Mouse (Mus musculus): ENCODE results near the gene Pou3f3. TPM values are rescaled to one million over a fixed set of nuclear protein-coding genes. Genes with fewer than 3 reads are reported as not detected.

Gene Pou3f3
- polyA plus RNA-seq, 1 experiment: 7.5 TPM

- Histone ChIP-seq H3K27ac (ENCODE audit: insufficient read depth, low read length) (no peak overlapping the region), H3K4me3 (ENCODE audit: insufficient read depth, low read length) (no peak overlapping the region), H3K4me1 (ENCODE audit: control insufficient read depth, insufficient read depth, low read length) (no peaks in the 10 kb centered on the region)
- no peak for TF ChIP-seq POLR2A (IDR thresholded peaks at IDR 0.05; ENCODE audit: low read depth, low read length)
Observed at GRCm38 (mm10) chr1:42718549-42718948, 23.0 kb downstream of the Pou3f3 start.

- H3K4me3 ChIP-seq (ENCODE audit: insufficient read depth, low read length): no peak overlapping the region
- TF ChIP-seq CTCF (IDR thresholded peaks at IDR 0.05; ENCODE audit: borderline replicate concordance, insufficient read depth, low read length) (no peak), POLR2A (IDR thresholded peaks at IDR 0.05; ENCODE audit: low read depth, low read length) (no peak)
- H3K27ac ChIP-seq (ENCODE audit: insufficient read depth, low read length): no peak overlapping the region
- no peaks in the 10 kb centered on the region for H3K4me1 ChIP-seq (ENCODE audit: control insufficient read depth, insufficient read depth, low read length)
Observed at GRCm38 (mm10) chr1:42721353-42721752, 25.8 kb downstream of the Pou3f3 start.

GRCm38 (mm10) chr1:42723769-42724300 is 28.3 kb downstream of the Pou3f3 start:
- no peak overlapping the region for H3K27ac ChIP-seq (ENCODE audit: insufficient read depth, low read length)
- no peak overlapping the region for H3K4me3 ChIP-seq (ENCODE audit: insufficient read depth, low read length)
- TF ChIP-seq POLR2A (IDR thresholded peaks at IDR 0.05; ENCODE audit: low read depth, low read length): no peak
- TF ChIP-seq CTCF (IDR thresholded peaks at IDR 0.05; ENCODE audit: borderline replicate concordance, insufficient read depth, low read length): no peak
- no peaks in the 10 kb centered on the region for H3K4me1 ChIP-seq (ENCODE audit: control insufficient read depth, insufficient read depth, low read length)

GRCm38 (mm10) chr1:42724881-42725280 is 29.3 kb downstream of the Pou3f3 start:
- Histone ChIP-seq H3K4me1 (ENCODE audit: control insufficient read depth, insufficient read depth, low read length) (no peaks in the 10 kb centered on the region), H3K27ac (ENCODE audit: insufficient read depth, low read length) (no peak overlapping the region), H3K4me3 (ENCODE audit: insufficient read depth, low read length) (no peak overlapping the region)
- no peak for TF ChIP-seq POLR2A (IDR thresholded peaks at IDR 0.05; ENCODE audit: low read depth, low read length)
- no peak for TF ChIP-seq CTCF (IDR thresholded peaks at IDR 0.05; ENCODE audit: borderline replicate concordance, insufficient read depth, low read length)

DNA sequence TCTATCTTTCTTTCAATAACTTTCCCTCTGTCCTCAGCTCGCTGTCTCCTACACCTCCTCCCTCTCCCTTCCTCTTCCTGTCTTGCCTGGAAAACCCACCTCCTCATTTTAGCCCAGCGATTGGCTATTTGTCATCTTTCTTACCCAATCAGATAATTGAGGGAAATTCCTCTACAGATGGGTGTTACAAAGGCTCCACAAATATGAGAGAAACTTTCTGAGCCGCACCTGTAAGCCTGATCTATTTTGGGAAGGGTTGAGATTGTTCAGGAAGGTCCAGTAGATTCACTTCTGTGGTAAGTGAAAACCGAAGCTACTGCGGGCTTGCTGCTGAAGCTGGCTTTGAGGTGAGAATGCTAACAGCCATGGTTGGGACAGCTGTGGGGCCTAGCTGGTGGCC is 31.6 kb downstream of the Pou3f3 start:
- TF ChIP-seq POLR2A (IDR thresholded peaks at IDR 0.05; ENCODE audit: low read depth, low read length) (no peak), CTCF (IDR thresholded peaks at IDR 0.05; ENCODE audit: borderline replicate concordance, insufficient read depth, low read length) (no peak)
- H3K27ac ChIP-seq (ENCODE audit: insufficient read depth, low read length): no peak overlapping the region
- no peak overlapping the region for H3K4me3 ChIP-seq (ENCODE audit: insufficient read depth, low read length)
- H3K4me1 ChIP-seq (ENCODE audit: control insufficient read depth, insufficient read depth, low read length): no peaks in the 10 kb centered on the region

GRCm38 (mm10) chr1:42727676-42728075 is 32.1 kb downstream of the Pou3f3 start:
- H3K27ac ChIP-seq (ENCODE audit: insufficient read depth, low read length): no peak overlapping the region
- H3K4me1 ChIP-seq (ENCODE audit: control insufficient read depth, insufficient read depth, low read length): no peaks in the 10 kb centered on the region
- no peak for TF ChIP-seq POLR2A (IDR thresholded peaks at IDR 0.05; ENCODE audit: low read depth, low read length)
- no peak for TF ChIP-seq CTCF (IDR thresholded peaks at IDR 0.05; ENCODE audit: borderline replicate concordance, insufficient read depth, low read length)
- H3K4me3 ChIP-seq (ENCODE audit: insufficient read depth, low read length): no peak overlapping the region

GRCm38 (mm10) chr1:42741383-42742241 is 46.0 kb downstream of the Pou3f3 start:
- H3K27ac ChIP-seq (ENCODE audit: insufficient read depth, low read length): no peak overlapping the region
- no peak overlapping the region for H3K4me3 ChIP-seq (ENCODE audit: insufficient read depth, low read length)
- H3K4me1 ChIP-seq (ENCODE audit: control insufficient read depth, insufficient read depth, low read length): no peaks in the 10 kb centered on the region
- TF ChIP-seq CTCF (IDR thresholded peaks at IDR 0.05; ENCODE audit: borderline replicate concordance, insufficient read depth, low read length): no peak
- no peak for TF ChIP-seq POLR2A (IDR thresholded peaks at IDR 0.05; ENCODE audit: low read depth, low read length)

DNA sequence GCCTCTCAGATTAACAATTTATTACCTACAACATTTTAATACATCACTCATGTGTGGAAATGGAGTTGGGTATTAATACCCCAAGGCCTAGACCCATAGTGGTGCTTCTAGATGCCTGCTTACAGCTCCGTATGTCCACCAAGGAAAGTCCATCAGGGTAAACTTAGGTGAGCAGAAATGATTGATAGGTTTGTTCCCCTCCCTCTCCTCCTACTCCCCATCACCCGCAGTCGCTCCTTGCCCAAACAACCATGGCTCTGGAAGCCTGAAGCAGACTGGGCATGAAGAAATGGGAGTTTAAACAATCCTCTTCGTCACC is 46.6 kb downstream of the Pou3f3 start:
- H3K27ac ChIP-seq (ENCODE audit: insufficient read depth, low read length): no peak overlapping the region
- no peaks in the 10 kb centered on the region for H3K4me1 ChIP-seq (ENCODE audit: control insufficient read depth, insufficient read depth, low read length)
- TF ChIP-seq CTCF (IDR thresholded peaks at IDR 0.05; ENCODE audit: borderline replicate concordance, insufficient read depth, low read length) (no peak), POLR2A (IDR thresholded peaks at IDR 0.05; ENCODE audit: low read depth, low read length) (no peak)
- H3K4me3 ChIP-seq (ENCODE audit: insufficient read depth, low read length): no peak overlapping the region

DNA sequence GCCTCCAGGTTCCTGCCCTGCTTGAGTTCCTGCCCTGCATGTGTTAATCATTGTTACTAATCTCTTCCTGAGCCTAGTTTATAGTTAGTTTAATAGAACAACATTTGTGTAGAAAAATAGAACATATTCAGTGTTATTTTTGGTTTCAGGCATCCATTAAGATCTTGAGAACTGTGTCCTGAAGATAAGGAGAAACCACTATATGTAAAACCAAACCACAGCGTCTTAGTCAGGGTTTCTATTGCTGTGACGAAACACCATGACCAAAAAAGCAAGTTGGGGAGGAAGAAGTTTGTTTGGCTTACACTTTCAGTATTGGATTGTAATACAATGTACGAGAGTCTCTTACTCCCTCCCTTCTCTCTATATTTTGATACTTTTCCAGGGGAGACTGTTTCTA is 49.5 kb downstream of the Pou3f3 start:
- Histone ChIP-seq H3K4me3 (ENCODE audit: insufficient read depth, low read length) (no peak overlapping the region), H3K4me1 (ENCODE audit: control insufficient read depth, insufficient read depth, low read length) (no peaks in the 10 kb centered on the region), H3K27ac (ENCODE audit: insufficient read depth, low read length) (no peak overlapping the region)
- TF ChIP-seq POLR2A (IDR thresholded peaks at IDR 0.05; ENCODE audit: low read depth, low read length): no peak
- no peak for TF ChIP-seq CTCF (IDR thresholded peaks at IDR 0.05; ENCODE audit: borderline replicate concordance, insufficient read depth, low read length)

- Histone ChIP-seq H3K4me1 (ENCODE audit: control insufficient read depth, insufficient read depth, low read length) (no peaks in the 10 kb centered on the region), H3K4me3 (ENCODE audit: insufficient read depth, low read length) (no peak overlapping the region), H3K27ac (ENCODE audit: insufficient read depth, low read length) (no peak overlapping the region)
- TF ChIP-seq CTCF (IDR thresholded peaks at IDR 0.05; ENCODE audit: borderline replicate concordance, insufficient read depth, low read length) (no peak), POLR2A (IDR thresholded peaks at IDR 0.05; ENCODE audit: low read depth, low read length) (no peak)
Observed at GRCm38 (mm10) chr1:42749536-42750292, 54.1 kb downstream of the Pou3f3 start.

Other genes with a start within 250 kb of the Pou3f3 start
- 30.9 and 33.4 TPM in 2 replicates for gene Mrps9, start 155.5 kb downstream of the Pou3f3 start, polyA plus RNA-seq (2011; ENCODE audit: insufficient read length, low read depth, missing spikeins)